Mouse (Mus musculus): ENCODE results near the gene Phactr4.
A peak's percentile ranks its signal among the peaks of the same experiment; 100 is the strongest.

DNA sequence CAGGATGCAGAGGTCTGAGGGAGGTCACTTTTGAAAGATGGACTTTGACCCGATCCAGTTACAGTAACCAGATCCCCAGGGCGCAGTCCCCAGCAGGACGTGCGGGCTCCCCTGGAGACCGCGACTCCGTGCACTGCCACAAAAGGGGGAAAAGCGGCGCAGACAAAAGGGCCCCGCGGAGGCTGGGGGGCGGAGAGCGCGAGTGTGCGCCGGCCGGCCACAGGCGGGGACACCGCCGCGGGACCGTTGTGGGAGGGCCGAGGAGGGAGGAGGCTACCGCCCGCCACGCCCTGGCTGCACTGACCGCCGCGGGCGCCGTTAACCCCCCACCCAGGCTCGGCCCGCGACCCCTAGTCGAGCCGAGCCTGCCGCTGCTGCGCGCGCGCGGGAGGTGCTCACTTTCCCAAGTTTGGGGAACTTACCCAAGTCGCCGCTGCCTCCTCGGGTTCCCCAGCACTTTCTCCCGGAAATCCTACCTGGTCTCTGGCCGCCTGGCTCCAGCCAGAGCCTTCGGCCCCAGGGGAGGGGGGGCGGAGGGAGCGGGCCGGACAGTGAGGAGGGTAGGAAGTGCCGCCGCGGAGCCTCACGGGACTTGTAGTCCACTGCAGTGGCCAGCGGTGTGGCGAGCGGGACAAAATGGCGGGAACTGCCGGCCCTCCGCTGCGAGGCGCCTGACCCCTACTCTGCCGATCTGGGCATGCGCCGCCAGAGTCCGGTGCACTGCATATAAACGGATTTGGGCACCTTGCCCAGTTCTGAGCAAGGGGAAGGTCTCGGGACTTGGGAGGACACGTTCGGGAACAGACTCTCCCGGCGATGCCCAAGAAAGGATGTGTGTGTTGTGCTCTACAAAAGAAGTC lies at the start of gene Phactr4:
- TF ChIP-seq CTCF (IDR thresholded peaks at IDR 0.05; ENCODE audit: low read depth, low read length), result no peak
- TF ChIP-seq POLR2A (IDR thresholded peaks at IDR 0.05; ENCODE audit: extremely low read depth, insufficient read depth, low read length), result peak; percentile 67

Measured in liver, adult 2 months (tissue).